Mouse (Mus musculus): Measurements from ENCODE around the gene Prdm2.

DNA sequence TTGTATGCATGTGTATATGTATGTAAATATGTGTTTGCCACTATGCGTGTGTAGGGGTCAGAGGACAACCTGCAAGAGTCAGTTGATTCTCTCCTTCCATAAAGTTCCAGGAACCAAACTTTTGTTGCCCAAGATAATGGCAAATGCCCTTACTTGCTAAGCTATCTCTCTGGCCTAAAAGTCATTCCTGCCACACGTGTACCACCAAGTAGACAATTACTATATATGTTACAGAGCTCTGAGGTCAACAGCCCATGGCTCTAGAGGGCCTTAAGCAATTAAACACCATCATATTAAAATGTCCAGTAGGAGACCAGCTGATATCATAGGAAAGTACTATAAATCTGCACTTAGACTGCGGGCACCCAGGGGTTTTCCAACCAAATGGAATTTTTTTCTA lies 10.1 kb downstream of the Prdm2 start:
- TF ChIP-seq NELFE (IDR thresholded peaks at IDR 0.05; ENCODE audit: low read depth, low read length) (no peak), CTCF (IDR thresholded peaks at IDR 0.05 in 2 of 3, conservative IDR thresholded peaks at IDR 0.05 in 1 of 3; ENCODE audit: control insufficient read depth in 1 of 3, insufficient read depth in 1 of 3, low read depth in 2 of 3, low read length in 3 of 3, poor library complexity in 1 of 3, severe bottlenecking in 1 of 3) (no peak), TCF12 (IDR thresholded peaks at IDR 0.05; ENCODE audit: low read depth, low read length) (no peak), E2F4 (IDR thresholded peaks at IDR 0.05; ENCODE audit: borderline replicate concordance, low read depth, low read length) (no peak), GATA1 (IDR thresholded peaks at IDR 0.05; ENCODE audit: low read depth, low read length) (no peak), NRF1 (IDR thresholded peaks at IDR 0.05; ENCODE audit: insufficient read depth, low read depth, low read length, poor library complexity, severe bottlenecking) (no peak), MEF2A (IDR thresholded peaks at IDR 0.05; ENCODE audit: extremely low read depth, insufficient replicate concordance, low read depth, low read length, poor library complexity, severe bottlenecking) (no peak), ZKSCAN1 (IDR thresholded peaks at IDR 0.05; ENCODE audit: low read depth, low read length) (no peak), EP300 (IDR thresholded peaks at IDR 0.05; ENCODE audit: low read depth in 1 of 2, low read length in 2 of 2) (no peak), SMC3 (IDR thresholded peaks at IDR 0.05; ENCODE audit: low read depth, low read length) (no peak), CHD2 (IDR thresholded peaks at IDR 0.05; ENCODE audit: low read length) (no peak), ETS1 (IDR thresholded peaks at IDR 0.05; ENCODE audit: low read depth, low read length) (no peak)

Measured in MEL (cell line).